Mouse (Mus musculus): ENCODE data around the gene Tnrc6b. TPM values are rescaled to one million over a fixed set of nuclear protein-coding genes. Genes with fewer than 3 reads are reported as not detected.
"Not testable (repeated sequence)": the region's sequence is repeated elsewhere in the genome, so short reads cannot be mapped to it uniquely, and the experiment has no call there.

Gene Tnrc6b
- total and polyA plus RNA-seq, 2 experiments from 2014 or later = 32.2 to 33.5 TPM

DNA sequence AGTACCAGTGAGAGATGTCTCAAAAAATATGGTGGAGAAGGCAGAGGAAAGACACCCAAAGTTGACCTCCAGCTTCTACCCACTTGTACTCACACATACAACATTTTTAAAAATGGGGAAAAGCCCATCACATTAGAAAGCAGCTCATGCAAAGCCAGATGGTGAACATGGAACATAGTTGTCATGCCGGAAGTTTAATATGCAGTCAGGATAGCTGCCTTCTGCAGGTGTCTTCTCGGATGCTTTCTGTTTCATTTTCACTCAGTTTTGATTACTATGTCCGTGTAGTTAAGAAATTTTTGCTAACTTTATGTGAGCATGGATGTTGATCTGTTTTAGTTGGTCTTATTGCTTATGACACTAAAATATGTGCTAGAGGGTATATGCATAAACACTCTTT is 24.2 kb downstream of the Tnrc6b start:
- Histone ChIP-seq H3K36me3 (ENCODE audit: insufficient read depth, low read length) (no peaks in the 10 kb centered on the region), H3K4me3 (ENCODE audit: low read length) (no peak overlapping the region), H3K9ac (replicated peaks; ENCODE audit: low read length) (no peak overlapping the region), H3K27me3 (ENCODE audit: insufficient read depth, low read length) (no peaks in the 10 kb centered on the region), H3K4me1 (ENCODE audit: insufficient read depth, low read length) (no peaks in the 10 kb centered on the region), H3K9me3 (ENCODE audit: low read length) (no peaks in the 10 kb centered on the region), H3K4me2 (ENCODE audit: low read depth, low read length) (no peak overlapping the region), H3K27ac (no peak overlapping the region)
- ATAC-seq (no peak), DNase-seq (ENCODE audit: low spot score) (no peak)
- 91% methylated on average over 3 of the region's 3 CpGs for WGBS
- no peak for TF ChIP-seq CTCF (IDR thresholded peaks at IDR 0.05; ENCODE audit: low read depth)

DNA sequence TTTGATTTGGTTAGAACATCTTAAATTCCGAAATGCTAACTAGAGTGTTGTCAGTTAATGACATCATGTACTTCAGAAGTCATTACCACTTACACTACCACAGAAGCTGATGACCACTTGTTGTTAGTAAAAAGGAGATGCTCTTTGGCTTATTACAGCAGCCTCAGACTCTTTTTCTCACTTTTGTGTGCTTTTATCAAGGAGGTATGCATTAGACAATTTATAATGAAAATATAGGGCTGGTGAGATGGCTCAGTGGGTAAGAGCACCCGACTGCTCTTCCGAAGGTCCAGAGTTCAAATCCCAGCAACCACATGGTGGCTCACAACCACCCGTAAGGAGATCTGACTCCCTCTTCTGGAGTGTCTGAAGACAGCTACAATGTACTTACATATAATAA is 24.6 kb downstream of the Tnrc6b start:
- 95% methylated on average over 3 of the region's 4 CpGs for WGBS
- H3K27me3 ChIP-seq (ENCODE audit: insufficient read depth, low read length); H3K4me2 ChIP-seq (ENCODE audit: low read depth, low read length); DNase-seq (ENCODE audit: low spot score); H3K9ac ChIP-seq (replicated peaks; ENCODE audit: low read length); ATAC-seq; H3K36me3 ChIP-seq (ENCODE audit: insufficient read depth, low read length); H3K27ac ChIP-seq; H3K4me1 ChIP-seq (ENCODE audit: insufficient read depth, low read length); H3K9me3 ChIP-seq (ENCODE audit: low read length); H3K4me3 ChIP-seq (ENCODE audit: low read length): not testable (repeated sequence)

DNA sequence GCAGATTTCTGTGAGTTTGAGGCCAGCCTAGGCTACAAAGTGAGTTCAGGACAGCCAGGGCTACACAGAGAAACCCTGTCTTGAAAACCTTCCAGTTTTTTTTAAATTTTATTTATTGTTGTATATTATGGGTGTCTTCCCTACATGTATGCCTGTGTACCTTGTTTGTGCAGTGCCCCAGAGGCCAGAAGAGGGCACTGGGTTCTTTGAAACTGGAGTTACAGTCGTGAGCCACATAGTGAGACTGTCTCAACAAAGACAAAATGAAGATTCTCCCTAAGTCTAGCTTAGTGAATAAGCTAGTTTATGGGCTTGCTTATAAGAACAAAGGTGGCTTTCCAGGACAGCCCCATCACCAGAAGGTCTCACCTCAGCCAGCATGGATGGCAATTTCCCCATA is 25.4 kb downstream of the Tnrc6b start:
- no peak for ATAC-seq
- 41% methylated on average over 1 of the region's 1 CpGs for WGBS
- TF ChIP-seq CTCF (IDR thresholded peaks at IDR 0.05; ENCODE audit: low read depth) = peak; percentile 28
- Histone ChIP-seq H3K9me3 (ENCODE audit: low read length) (no peaks in the 10 kb centered on the region), H3K27ac (no peak overlapping the region), H3K4me3 (ENCODE audit: low read length) (no peak overlapping the region), H3K9ac (replicated peaks; ENCODE audit: low read length) (no peak overlapping the region), H3K4me2 (ENCODE audit: low read depth, low read length) (no peak overlapping the region), H3K36me3 (ENCODE audit: insufficient read depth, low read length) (no peaks in the 10 kb centered on the region), H3K27me3 (ENCODE audit: insufficient read depth, low read length) (no peaks in the 10 kb centered on the region), H3K4me1 (ENCODE audit: insufficient read depth, low read length) (no peaks in the 10 kb centered on the region)
- DNase-seq (ENCODE audit: low spot score) = peak; percentile 6

DNA sequence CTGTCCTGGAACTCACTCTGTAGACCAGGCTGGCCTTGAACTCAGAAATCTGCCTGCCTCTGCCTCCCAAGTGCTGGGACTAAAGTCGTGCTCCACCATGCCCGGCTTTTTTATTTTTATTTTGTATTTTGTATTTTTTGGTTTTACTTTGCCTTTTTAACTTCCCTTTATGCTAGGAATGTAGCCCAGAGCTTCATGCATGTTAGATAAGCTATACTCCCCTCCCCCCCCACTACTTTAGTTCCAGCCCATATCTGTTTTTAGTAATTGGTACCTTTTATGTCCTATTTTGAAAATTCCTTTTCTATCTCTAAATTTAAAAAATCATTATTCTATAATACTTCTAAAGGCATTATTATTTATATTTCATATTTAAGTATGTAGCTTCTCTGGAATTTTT is 27.1 kb downstream of the Tnrc6b start:
- TF ChIP-seq CTCF (IDR thresholded peaks at IDR 0.05; ENCODE audit: low read depth) = no peak
- no peak for DNase-seq (ENCODE audit: low spot score)
- Histone ChIP-seq H3K36me3 (ENCODE audit: insufficient read depth, low read length) (no peaks in the 10 kb centered on the region), H3K9ac (replicated peaks; ENCODE audit: low read length) (no peak overlapping the region), H3K9me3 (ENCODE audit: low read length) (no peaks in the 10 kb centered on the region), H3K4me3 (ENCODE audit: low read length) (no peak overlapping the region), H3K27me3 (ENCODE audit: insufficient read depth, low read length) (no peaks in the 10 kb centered on the region), H3K4me1 (ENCODE audit: insufficient read depth, low read length) (no peaks in the 10 kb centered on the region), H3K4me2 (ENCODE audit: low read depth, low read length) (no peak overlapping the region), H3K27ac (no peak overlapping the region)
- 98% methylated on average over 2 of the region's 2 CpGs for WGBS
- ATAC-seq = no peak

DNA sequence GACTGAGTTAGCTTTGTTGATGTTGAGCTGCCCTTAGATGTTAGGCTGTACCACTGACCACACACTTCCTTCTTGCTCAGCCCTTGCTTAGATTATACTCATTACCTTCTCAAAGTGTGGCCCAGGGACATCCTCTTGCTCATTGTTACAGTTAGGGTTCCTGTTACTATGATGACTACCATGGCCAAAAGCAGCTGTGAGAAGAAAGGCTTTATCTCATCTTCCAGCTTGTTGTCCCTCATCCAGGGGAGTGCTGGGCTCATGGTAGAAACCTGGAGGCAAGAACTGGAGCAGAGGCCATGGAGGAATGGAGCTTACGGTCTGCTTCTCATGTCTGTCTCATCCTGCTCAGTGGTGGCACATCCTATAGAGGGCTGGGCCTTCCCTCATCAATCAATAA is 28.9 kb downstream of the Tnrc6b start:
- Histone ChIP-seq H3K27ac (no peak overlapping the region), H3K36me3 (ENCODE audit: insufficient read depth, low read length) (no peaks in the 10 kb centered on the region), H3K4me3 (ENCODE audit: low read length) (no peak overlapping the region), H3K27me3 (ENCODE audit: insufficient read depth, low read length) (no peaks in the 10 kb centered on the region), H3K4me2 (ENCODE audit: low read depth, low read length) (no peak overlapping the region), H3K9ac (replicated peaks; ENCODE audit: low read length) (no peak overlapping the region), H3K9me3 (ENCODE audit: low read length) (no peaks in the 10 kb centered on the region), H3K4me1 (ENCODE audit: insufficient read depth, low read length) (no peaks in the 10 kb centered on the region)
- TF ChIP-seq CTCF (IDR thresholded peaks at IDR 0.05; ENCODE audit: low read depth) = no peak
- no peak for ATAC-seq
- 84% methylated on average over 1 of the region's 1 CpGs for WGBS
- DNase-seq (ENCODE audit: low spot score) = no peak

DNA sequence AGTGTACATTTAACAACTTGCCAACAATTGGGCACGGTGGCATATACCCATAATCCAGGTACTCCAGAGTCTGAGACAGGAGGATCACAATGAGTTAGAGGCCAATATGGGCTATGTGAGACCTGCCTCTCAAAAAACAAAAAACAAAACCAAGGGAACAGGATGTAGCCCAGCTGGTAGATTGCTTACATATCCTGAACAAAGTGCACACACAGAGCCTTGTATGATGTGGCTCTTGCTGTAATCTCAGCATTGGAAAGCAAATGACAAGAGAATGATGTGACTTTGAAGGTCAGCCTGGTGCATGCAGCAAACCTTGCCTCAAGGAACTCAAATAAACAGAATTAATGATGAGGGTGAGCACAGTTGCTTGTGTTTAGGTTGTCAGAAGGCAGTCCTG is 30.7 kb downstream of the Tnrc6b start:
- H3K27me3 ChIP-seq (ENCODE audit: insufficient read depth, low read length) = no peaks in the 10 kb centered on the region
- H3K9me3 ChIP-seq (ENCODE audit: low read length) = no peaks in the 10 kb centered on the region
- TF ChIP-seq CTCF (IDR thresholded peaks at IDR 0.05; ENCODE audit: low read depth) = no peak
- H3K9ac ChIP-seq (replicated peaks; ENCODE audit: low read length) = no peak overlapping the region
- no peak overlapping the region for H3K4me3 ChIP-seq (ENCODE audit: low read length)
- no peaks in the 10 kb centered on the region for H3K36me3 ChIP-seq (ENCODE audit: insufficient read depth, low read length)
- no peak for DNase-seq (ENCODE audit: low spot score)
- ATAC-seq = no peak
- no peak overlapping the region for H3K4me2 ChIP-seq (ENCODE audit: low read depth, low read length)
- 87% methylated on average over 1 of the region's 1 CpGs for WGBS
- no peaks in the 10 kb centered on the region for H3K4me1 ChIP-seq (ENCODE audit: insufficient read depth, low read length)
- no peak overlapping the region for H3K27ac ChIP-seq

DNA sequence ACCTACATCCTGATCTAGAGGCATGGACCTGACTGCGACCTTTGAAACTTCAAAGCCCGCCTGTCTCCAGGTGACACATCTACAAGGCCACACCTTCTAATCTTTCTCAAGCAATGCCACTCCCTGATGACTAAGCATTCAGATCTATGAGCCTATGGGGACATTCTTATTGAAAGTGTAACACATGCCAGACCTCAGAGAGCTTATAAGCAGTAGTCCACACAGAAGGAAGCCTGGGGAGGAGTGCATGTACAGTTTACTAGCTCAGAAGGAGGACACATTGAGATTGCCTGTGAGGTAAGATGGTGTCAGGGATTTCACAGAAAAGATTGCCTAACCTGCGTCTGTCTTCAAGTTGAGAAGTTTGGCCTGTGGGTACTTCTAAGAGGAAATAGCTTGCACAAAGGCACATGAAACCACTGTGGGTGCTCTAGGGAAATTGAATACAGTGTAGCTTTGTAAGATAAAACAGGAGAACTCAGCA is 31.9 kb downstream of the Tnrc6b start:
- H3K27ac ChIP-seq = no peak overlapping the region
- H3K9me3 ChIP-seq (ENCODE audit: low read length) = no peaks in the 10 kb centered on the region
- TF ChIP-seq CTCF (IDR thresholded peaks at IDR 0.05; ENCODE audit: low read depth) = no peak
- DNase-seq (ENCODE audit: low spot score) (no peak), ATAC-seq (no peak)
- H3K27me3 ChIP-seq (ENCODE audit: insufficient read depth, low read length) = no peaks in the 10 kb centered on the region
- H3K4me1 ChIP-seq (ENCODE audit: insufficient read depth, low read length) = no peaks in the 10 kb centered on the region
- H3K9ac ChIP-seq (replicated peaks; ENCODE audit: low read length) = no peak overlapping the region
- no peak overlapping the region for H3K4me2 ChIP-seq (ENCODE audit: low read depth, low read length)
- no peak overlapping the region for H3K4me3 ChIP-seq (ENCODE audit: low read length)
- WGBS = 91% methylated on average over 3 of the region's 3 CpGs
- no peaks in the 10 kb centered on the region for H3K36me3 ChIP-seq (ENCODE audit: insufficient read depth, low read length)
